Mouse (Mus musculus) hindbrain, embryonic 16.5 days (tissue): ENCODE data around the gene Nadsyn1. TPM values are rescaled to one million over a fixed set of nuclear protein-coding genes. Genes with fewer than 3 reads are reported as not detected.

Source experiments
- ATAC-seq: fragments of 200-750 bp; cut with Nextera tagmentation; 2 replicates; pipeline ENCODE4 v1.8.0; 2017; ENCODE audit warnings: moderate TSS enrichment, moderate library complexity
- H3K27ac ChIP-seq: fragments of 300-500 bp; sonication (generic); 2 replicates; pipeline ENCODE4 v1.5.1; 2014; ENCODE audit warnings: low read depth, mild to moderate bottlenecking, control low read depth, low read length, moderate library complexity
- H3K27me3 ChIP-seq: fragments of 300-500 bp; sonication (generic); replicated peaks from 2 replicates; pipeline ENCODE4 v1.6.1; 2014; ENCODE audit warnings: low read length; ENCODE audit not compliant: control insufficient read depth, insufficient read depth
- H3K36me3 ChIP-seq: fragments of 300-500 bp; sonication (generic); 2 replicates; pipeline ENCODE4 v1.6.1; 2014; ENCODE audit warnings: mild to moderate bottlenecking, low read length, moderate library complexity, mixed read lengths; ENCODE audit not compliant: control insufficient read depth, insufficient read depth
- H3K4me1 ChIP-seq: fragments of 300-500 bp; sonication (generic); 2 replicates; pipeline ENCODE4 v1.6.1; 2014; ENCODE audit warnings: low read depth, low read length; ENCODE audit not compliant: control insufficient read depth, insufficient read depth
- H3K4me2 ChIP-seq: fragments of 300-500 bp; sonication (generic); 2 replicates; pipeline ENCODE4 v1.6.1; 2014; ENCODE audit warnings: mild to moderate bottlenecking, low read length, control low read depth, moderate library complexity
- H3K4me3 ChIP-seq: fragments of 300-500 bp; sonication (generic); 2 replicates; pipeline ENCODE4 v1.5.1; 2014; ENCODE audit warnings: mild to moderate bottlenecking, low read length, control low read depth, moderate library complexity
- H3K9ac ChIP-seq: fragments of 300-500 bp; sonication (generic); 2 replicates; pipeline ENCODE4 v1.6.1; 2014; ENCODE audit warnings: low read depth, mild to moderate bottlenecking, control low read depth, low read length, moderate library complexity
- H3K9me3 ChIP-seq: fragments of 300-500 bp; sonication (generic); 2 replicates; pipeline ENCODE4 v1.6.1; 2014; ENCODE audit warnings: mild to moderate bottlenecking, low read length, moderate library complexity; ENCODE audit not compliant: control insufficient read depth
- WGBS: fragments of 180-500 bp; shearing (Covaris S2); extraction: QIAGEN DNeasy Blood & Tissue Kit; methylation state at CpG from one replicate; pipeline ENCODE4 v1.1.7; 2014; 5-methylcytosine and 5-hydroxymethylcytosine counted together
- microRNA-seq: library from miRNA; unstranded; fragments of <30 nt; microRNA quantifications from one replicate; pipeline ENCODE4, GENCODE M21; 2017
- polyA plus RNA-seq: library from polyadenylated mRNA; unstranded; fragments of >200 nt; fragmentation: Nextera tagmentation; extraction: Ambion mirVana; gene quantifications from 2 replicates; pipeline ENCODE4 v1.2.1, GENCODE M21; 2015

Gene Nadsyn1
- polyA plus RNA-seq, 1 experiment from 2014 or later = 7.0 TPM

GRCm38 (mm10) chr7:143751380-143751779 lies 71.3 kb downstream of the Nadsyn1 start:
- ATAC-seq = no peak
- WGBS = 71% methylated on average over 1 of the region's 1 CpGs
- H3K4me1 ChIP-seq = peaks cover 7% of the 10 kb centered on the region
- H3K4me2 ChIP-seq = no peak overlapping the region
- H3K9me3 ChIP-seq = no peaks in the 10 kb centered on the region
- peaks cover 4% of the 10 kb centered on the region for H3K27me3 ChIP-seq
- no peak overlapping the region for H3K4me3 ChIP-seq
- H3K27ac ChIP-seq = no peak overlapping the region
- no peaks in the 10 kb centered on the region for H3K36me3 ChIP-seq
- H3K9ac ChIP-seq = no peak overlapping the region

- no peak overlapping the region for H3K4me2 ChIP-seq
- H3K9me3 ChIP-seq = no peaks in the 10 kb centered on the region
- no peak overlapping the region for H3K4me3 ChIP-seq
- WGBS = 59% methylated on average over 3 of the region's 3 CpGs
- H3K27ac ChIP-seq = no peak overlapping the region; the same call in 1 of the 2 replicates
- no peak overlapping the region for H3K9ac ChIP-seq
- H3K27me3 ChIP-seq = no peaks in the 10 kb centered on the region
- no peaks in the 10 kb centered on the region for H3K36me3 ChIP-seq
- ATAC-seq = no peak
- H3K4me1 ChIP-seq = peaks cover 7% of the 10 kb centered on the region
Observed at GRCm38 (mm10) chr7:143749045-143749444, 73.6 kb downstream of the Nadsyn1 start.

GRCm38 (mm10) chr7:143748041-143748868 lies 74.4 kb downstream of the Nadsyn1 start:
- 1% methylated on average over 16 of the region's 16 CpGs for WGBS

More at GRCm38 (mm10) chr7:143748041-143748868, 74.4 kb downstream of the Nadsyn1 start:
- ATAC-seq = peak; percentile 92
- H3K4me1 ChIP-seq = peaks cover 7% of the 10 kb centered on the region
- peak overlapping the region; percentile 34 for H3K9ac ChIP-seq
- no peaks in the 10 kb centered on the region for H3K27me3 ChIP-seq
- H3K4me3 ChIP-seq = peak overlapping the region; percentile 23; the same call in 1 of the 2 replicates
- no peaks in the 10 kb centered on the region for H3K9me3 ChIP-seq
- H3K27ac ChIP-seq = peak overlapping the region; percentile 60
- no peaks in the 10 kb centered on the region for H3K36me3 ChIP-seq
- H3K4me2 ChIP-seq = peak overlapping the region; percentile 51

Small RNA genes within 50 kb of the gene (microRNA-seq; reads per million reads assigned to microRNA genes)
- gene Gm22064 = not detected

Other genes with a start within 250 kb of the Nadsyn1 start
- gene Cars, start 222.8 kb downstream of the Nadsyn1 start, polyA plus RNA-seq = 71.6 and 73.9 TPM in 2 replicates
- gene Tnfrsf26, start 194.1 kb downstream of the Nadsyn1 start, polyA plus RNA-seq = 0.07 and 0.18 TPM in 2 replicates
- 2.4 and 5.0 TPM in 2 replicates for gene Tnfrsf22, start 173.2 kb downstream of the Nadsyn1 start, polyA plus RNA-seq
- 0.71 and 1.5 TPM in 2 replicates for gene Tnfrsf23, start 137.0 kb downstream of the Nadsyn1 start, polyA plus RNA-seq
- gene Osbpl5, start 65.9 kb downstream of the Nadsyn1 start, polyA plus RNA-seq = 43.7 and 44.9 TPM in 2 replicates
- gene Mrgprg, start 55.9 kb downstream of the Nadsyn1 start, polyA plus RNA-seq = not detected in 2 replicates
- gene Mrgpre, start 38.3 kb downstream of the Nadsyn1 start, polyA plus RNA-seq = 10.8 and 14.2 TPM in 2 replicates
- gene Dhcr7, start 296 bp upstream of the Nadsyn1 start, polyA plus RNA-seq = 87.0 and 96.5 TPM in 2 replicates
- gene Gm498, start 44.0 kb upstream of the Nadsyn1 start, polyA plus RNA-seq = not detected in 2 replicates
- gene Shank2, start 179.1 kb upstream of the Nadsyn1 start, polyA plus RNA-seq = 8.9 and 9.0 TPM in 2 replicates